Comparison of ENCODE assay signal across 10 mouse cellular contexts in the genomic region with DNA sequence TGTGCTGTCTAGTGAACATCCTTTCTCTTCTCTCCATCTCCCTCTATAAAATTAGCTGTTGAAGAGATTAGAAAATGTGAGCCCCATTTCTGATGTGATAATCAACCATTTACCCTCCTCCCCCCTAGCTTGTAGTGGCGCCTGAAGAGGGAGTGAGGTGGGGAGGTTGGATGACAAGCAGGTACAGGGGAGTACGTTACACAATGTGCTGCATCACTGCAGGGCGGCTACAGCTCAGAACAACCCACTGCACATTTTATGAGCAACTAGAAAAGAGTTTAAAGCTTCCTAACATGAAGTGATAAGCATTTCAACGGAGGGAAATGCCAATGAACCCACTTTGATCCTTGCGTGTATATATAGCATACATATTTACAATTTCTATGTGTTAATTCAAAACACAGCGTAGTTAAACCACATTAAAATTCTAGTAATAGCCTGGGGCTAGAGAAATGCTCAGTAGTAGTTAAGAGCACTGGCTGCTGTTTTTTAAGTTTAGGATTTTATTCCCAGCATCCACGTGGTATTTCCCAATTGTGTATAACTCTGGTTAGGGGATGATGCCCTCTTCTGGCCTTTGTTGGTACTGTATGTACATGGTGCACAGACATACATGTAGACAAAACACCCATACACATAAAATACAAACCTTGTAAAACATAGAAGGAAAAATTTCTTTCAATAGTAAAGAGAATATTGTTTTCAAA. TPM values are rescaled to one million over a fixed set of nuclear protein-coding genes. Genes with fewer than 3 reads are reported as not detected.
DNase-seq lines count a peak whose midpoint lies in the region; ATAC-seq and TF ChIP-seq lines count a peak whose summit lies in the region.
"Had no signal": no experiment of that assay in that cellular context is flagged by ENCODE, and none has a peak within 500 bp of the region (broad histone marks: within the 10 kb centered on the region; RNA-seq: fewer than 3 reads in every experiment).

No protein-coding gene starts in this region.

- ATAC-seq in kidney, embryonic 14.5 days (ENCODE audit: low FRiP score, low TSS enrichment) = no peak; the same call in 1 of the 2 replicates
- no peak for ATAC-seq in Patski
- ATAC-seq in hindbrain, embryonic 12.5 days (ENCODE audit: low FRiP score) = peak; percentile 48; the same call in 1 of the 2 replicates
- ATAC-seq in neural tube, embryonic 12.5 days (ENCODE audit: low FRiP score, low read depth) = peak; percentile 57; the same call in 1 of the 2 replicates
- ATAC-seq in activated CD4-positive, CD25-positive, alpha-beta regulatory T cell, adult 4 months = no peak

- 69% methylated on average over 7 of the region's 7 CpGs for WGBS in kidney, embryonic 14.5 days
- 80% methylated on average over 7 of the region's 7 CpGs for WGBS in hindbrain, embryonic 12.5 days
- 83% methylated on average over 7 of the region's 7 CpGs for WGBS in limb, embryonic 10.5 days
- WGBS in neural tube, embryonic 12.5 days = 75% methylated on average over 7 of the region's 7 CpGs

- no peaks in the 10 kb centered on the region for H3K9me3 ChIP-seq in kidney, embryonic 14.5 days (ENCODE audit: control insufficient read depth, low read length)
- H3K9me3 ChIP-seq in hindbrain, embryonic 12.5 days (replicated peaks) = no peaks in the 10 kb centered on the region
- H3K9me3 ChIP-seq in limb, embryonic 10.5 days (replicated peaks) = no peaks in the 10 kb centered on the region
- H3K9me3 ChIP-seq in neural tube, embryonic 12.5 days = no peaks in the 10 kb centered on the region

- POLR2A ChIA-PET in Patski (lab: Charles Lee) = no interaction called here

- in situ Hi-C loops in Patski (cut with MboI; ENCODE audit: low pct_unique_long_range_greater_than_20kb) = loop anchor here (25.0 kb wide), 1 partner anchor 826 kb away; no protein-coding TSS in a partner anchor

- no peak overlapping the region for H3K4me2 ChIP-seq in kidney, embryonic 14.5 days (replicated peaks; ENCODE audit: low read depth, low read length)
- H3K4me2 ChIP-seq in hindbrain, embryonic 12.5 days (replicated peaks) = no peak overlapping the region
- H3K4me2 ChIP-seq in neural tube, embryonic 12.5 days (replicated peaks) = no peak overlapping the region

- H3K4me1 ChIP-seq in kidney, embryonic 14.5 days (ENCODE audit: control insufficient read depth, insufficient read depth, low read length) = no peaks in the 10 kb centered on the region
- H3K4me1 ChIP-seq in hindbrain, embryonic 12.5 days = no peaks in the 10 kb centered on the region
- no peaks in the 10 kb centered on the region for H3K4me1 ChIP-seq in limb, embryonic 10.5 days
- H3K4me1 ChIP-seq in neural tube, embryonic 12.5 days = no peaks in the 10 kb centered on the region

- H3K27me3 ChIP-seq in kidney, embryonic 14.5 days (ENCODE audit: control insufficient read depth, insufficient read depth, low read length) = no peaks in the 10 kb centered on the region
- H3K27me3 ChIP-seq in Patski = no peaks in the 10 kb centered on the region
- H3K27me3 ChIP-seq in hindbrain, embryonic 12.5 days = no peaks in the 10 kb centered on the region
- no peaks in the 10 kb centered on the region for H3K27me3 ChIP-seq in limb, embryonic 10.5 days (ENCODE audit: low read depth, poor library complexity, severe bottlenecking)
- no peaks in the 10 kb centered on the region for H3K27me3 ChIP-seq in neural tube, embryonic 12.5 days (replicated peaks)

- no peak overlapping the region for H3K9ac ChIP-seq in kidney, embryonic 14.5 days (ENCODE audit: low read depth, low read length)
- H3K9ac ChIP-seq in hindbrain, embryonic 12.5 days = no peak overlapping the region
- no peak overlapping the region for H3K9ac ChIP-seq in neural tube, embryonic 12.5 days

- H3K36me3 ChIP-seq in kidney, embryonic 14.5 days (ENCODE audit: control insufficient read depth, insufficient read depth, low read length) = no peaks in the 10 kb centered on the region
- H3K36me3 ChIP-seq in hindbrain, embryonic 12.5 days = no peaks in the 10 kb centered on the region
- no peaks in the 10 kb centered on the region for H3K36me3 ChIP-seq in limb, embryonic 10.5 days
- no peaks in the 10 kb centered on the region for H3K36me3 ChIP-seq in neural tube, embryonic 12.5 days

- no peak overlapping the region for H3K27ac ChIP-seq in kidney, embryonic 14.5 days (ENCODE audit: low read depth, low read length)
- H3K27ac ChIP-seq in hindbrain, embryonic 12.5 days = no peak overlapping the region
- H3K27ac ChIP-seq in limb, embryonic 10.5 days = no peak overlapping the region
- H3K27ac ChIP-seq in neural tube, embryonic 12.5 days = no peak overlapping the region
- H3K27ac ChIP-seq: macrophage had no signal

- peak; percentile 13 to 53 for DNase-seq in kidney, adult 8-10 months
- DNase-seq in Patski (ENCODE audit: low read depth, low spot score) = no peak
- peak; percentile 52 to 81 for DNase-seq in cerebellum, postnatal 4 days (ENCODE audit: low spot score in 2 of 2)
- DNase-seq in limb, embryonic 10.5 days (ENCODE audit: low spot score) = peak; percentile 43

- TF ChIP-seq CTCF in Patski (IDR thresholded peaks at IDR 0.05) = peak; percentile 75

- CTCF ChIA-PET in Patski (lab: Charles Lee) = interaction anchor here (0.9 to 1.8 kb wide), 6 partner anchors 26 to 438 kb away, joined by 3 to 7 read pairs (median 3); no protein-coding TSS in a partner anchor

- no peak overlapping the region for H3K4me3 ChIP-seq in kidney, embryonic 14.5 days (ENCODE audit: low read length)
- H3K4me3 ChIP-seq in hindbrain, embryonic 12.5 days = no peak overlapping the region
- H3K4me3 ChIP-seq in limb, embryonic 10.5 days = no peak overlapping the region
- H3K4me3 ChIP-seq in neural tube, embryonic 12.5 days = no peak overlapping the region
- H3K4me3 ChIP-seq: erythroblast, embryonic 14.5 days had no signal

RNA-seq across cellular contexts. Expression of a gene that starts 7.6 kb away (rescaled TPM):
- polyA plus RNA-seq in kidney, embryonic 14.5 days (2014; fragmentation: Nextera tagmentation; extraction: Ambion mirVana) = 2.4 and 3.1 TPM in 2 replicates
- polyA plus RNA-seq in Patski (2021) = 2.0 TPM
- 13.0 and 14.3 TPM in 2 replicates for polyA plus RNA-seq in hindbrain, embryonic 12.5 days (2016; fragmentation: Nextera tagmentation; extraction: Ambion mirVana)
- polyA plus RNA-seq in limb, embryonic 10.5 days (2016; fragmentation: Nextera tagmentation; extraction: Ambion mirVana) = not detected in 2 replicates
- polyA plus RNA-seq in neural tube, embryonic 12.5 days (2016; fragmentation: Nextera tagmentation; extraction: Ambion mirVana) = 2.2 TPM in 2 replicates
- not detected for polyA plus RNA-seq in activated CD4-positive, CD25-positive, alpha-beta regulatory T cell, adult 4 months (2017; shearing (Covaris generic))
- polyA plus RNA-seq: erythroblast, embryonic 14.5 days; macrophage had no signal

Comparison
In these comparisons a context has a peak if more than half of its experiments do, and no peak if none do; other contexts are left out.
1. ATAC-seq: peak in hindbrain, embryonic 12.5 days (single experiment) and neural tube, embryonic 12.5 days (single experiment); none in kidney, embryonic 14.5 days (single experiment), Patski (single experiment) and activated CD4-positive, CD25-positive, alpha-beta regulatory T cell, adult 4 months (single experiment).